Mouse (Mus musculus) ovary, postnatal 14 days (tissue): Measurements from ENCODE around the gene Gm11060.
A peak's percentile ranks its signal among the peaks of the same experiment; 100 is the strongest.

Source experiments
- DNase-seq: peaks from one replicate; pipeline ENCODE4 v3.0.0; 2022; ENCODE audit warnings: low spot score

The Gm11060 gene

GRCm38 (mm10) chr2:105122216-105122615 lies 30.4 kb downstream of the Gm11060 start:
- no peak for DNase-seq

DNA sequence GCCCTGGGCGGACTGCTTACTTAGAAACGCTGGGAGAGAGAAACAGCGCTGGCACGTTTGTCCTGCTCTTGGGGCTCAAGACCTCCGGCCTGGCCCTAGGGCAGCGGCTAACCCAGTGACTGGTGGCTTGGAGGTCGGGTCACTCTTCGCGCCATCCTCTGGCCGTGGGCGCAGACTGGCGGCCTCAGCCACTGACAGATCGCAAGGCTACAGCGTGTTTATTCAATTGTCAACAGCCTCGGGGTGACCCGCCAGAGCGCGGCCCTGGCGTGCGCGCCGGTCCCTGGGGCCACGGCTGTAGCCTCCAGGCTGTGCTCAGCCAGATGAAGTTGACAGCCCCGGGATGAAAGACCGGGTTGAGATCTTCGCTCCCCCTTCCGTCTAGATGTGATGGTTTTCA lies 31.1 kb downstream of the Gm11060 start:
- DNase-seq = no peak

DNA sequence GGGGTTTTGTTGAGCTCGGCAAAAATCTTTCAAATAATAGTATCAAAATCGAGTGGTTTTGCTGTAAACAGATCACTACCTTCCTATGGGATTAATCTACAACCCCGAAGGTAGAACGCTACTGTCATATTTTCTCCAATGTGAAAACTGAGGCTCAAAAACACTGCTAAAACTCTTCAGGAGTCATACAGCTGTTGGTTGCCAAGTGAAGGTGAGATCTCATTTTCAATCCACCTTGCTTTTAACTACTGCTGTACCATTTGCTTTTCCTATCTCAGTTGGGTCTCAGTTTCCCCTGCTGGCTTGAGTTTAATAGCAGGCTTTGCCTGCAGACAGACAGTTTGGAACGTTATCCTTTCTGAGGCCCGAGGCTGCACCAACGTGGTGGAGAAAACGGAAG lies 31.6 kb downstream of the Gm11060 start:
- DNase-seq = no peak

DNA sequence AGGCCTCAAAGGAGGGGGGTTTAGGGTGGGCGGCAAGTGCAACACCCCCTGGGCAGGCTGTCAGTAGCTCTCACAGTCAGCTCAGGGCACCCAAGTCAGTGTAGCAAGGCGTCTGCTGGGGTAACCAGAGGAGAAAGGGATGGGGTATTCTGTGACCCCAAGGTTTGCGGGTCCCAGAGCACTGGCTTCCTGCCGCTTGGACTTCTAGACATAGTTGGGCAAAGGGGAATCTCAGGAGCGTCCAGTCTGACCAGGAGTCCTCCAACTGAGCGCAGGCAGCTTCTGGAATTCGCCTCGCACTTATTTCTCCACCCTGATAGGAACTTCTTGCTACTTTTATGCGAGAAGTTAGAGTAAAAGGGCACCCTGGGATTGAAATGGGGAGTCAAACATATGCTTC lies 32.1 kb downstream of the Gm11060 start:
- no peak for DNase-seq

GRCm38 (mm10) chr2:105124391-105124790 lies 32.6 kb downstream of the Gm11060 start:
- no peak for DNase-seq

GRCm38 (mm10) chr2:105125205-105125604 lies 33.4 kb downstream of the Gm11060 start:
- no peak for DNase-seq

- no peak for DNase-seq
Measured at GRCm38 (mm10) chr2:105125641-105126040, 33.8 kb downstream of the Gm11060 start.

- DNase-seq = peak; percentile 71
Measured at GRCm38 (mm10) chr2:105126279-105126678, 34.5 kb downstream of the Gm11060 start, which contains the start of gene Wt1. Gene Wt1 (plus strand): TSS chr2:105126529.

DNA sequence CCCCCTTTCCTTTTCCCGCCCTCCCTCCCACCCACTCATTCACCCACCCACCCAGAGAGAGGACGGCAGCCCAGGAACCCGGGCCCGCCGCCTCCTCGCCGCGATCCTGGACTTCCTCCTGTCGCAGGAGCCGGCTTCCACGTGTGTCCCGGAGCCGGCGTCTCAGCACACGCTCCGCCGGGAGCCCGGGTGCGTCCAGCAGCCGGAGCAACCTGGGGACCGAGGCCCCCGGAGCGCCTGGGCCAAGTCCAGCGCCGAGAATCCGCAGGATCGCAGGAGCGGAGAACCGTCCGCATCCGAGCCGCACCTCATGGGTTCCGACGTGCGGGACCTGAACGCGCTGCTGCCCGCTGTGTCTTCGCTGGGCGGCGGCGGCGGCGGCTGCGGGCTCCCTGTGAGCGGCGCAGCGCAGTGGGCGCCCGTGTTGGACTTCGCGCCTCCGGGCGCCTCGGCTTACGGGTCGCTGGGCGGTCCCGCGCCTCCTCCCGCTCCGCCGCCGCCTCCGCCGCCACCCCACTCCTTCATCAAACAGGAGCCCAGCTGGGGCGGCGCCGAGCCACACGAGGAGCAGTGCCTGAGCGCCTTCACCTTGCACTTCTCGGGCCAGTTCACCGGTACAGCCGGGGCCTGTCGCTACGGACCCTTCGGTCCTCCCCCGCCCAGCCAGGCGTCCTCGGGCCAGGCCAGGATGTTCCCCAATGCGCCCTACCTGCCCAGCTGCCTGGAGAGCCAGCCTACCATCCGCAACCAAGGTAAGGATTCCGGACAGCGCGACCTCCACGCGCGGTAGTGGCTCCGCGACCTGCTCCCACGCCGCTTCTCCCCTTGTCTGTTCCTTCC lies 35.1 kb downstream of the Gm11060 start:
- DNase-seq = no peak

DNA sequence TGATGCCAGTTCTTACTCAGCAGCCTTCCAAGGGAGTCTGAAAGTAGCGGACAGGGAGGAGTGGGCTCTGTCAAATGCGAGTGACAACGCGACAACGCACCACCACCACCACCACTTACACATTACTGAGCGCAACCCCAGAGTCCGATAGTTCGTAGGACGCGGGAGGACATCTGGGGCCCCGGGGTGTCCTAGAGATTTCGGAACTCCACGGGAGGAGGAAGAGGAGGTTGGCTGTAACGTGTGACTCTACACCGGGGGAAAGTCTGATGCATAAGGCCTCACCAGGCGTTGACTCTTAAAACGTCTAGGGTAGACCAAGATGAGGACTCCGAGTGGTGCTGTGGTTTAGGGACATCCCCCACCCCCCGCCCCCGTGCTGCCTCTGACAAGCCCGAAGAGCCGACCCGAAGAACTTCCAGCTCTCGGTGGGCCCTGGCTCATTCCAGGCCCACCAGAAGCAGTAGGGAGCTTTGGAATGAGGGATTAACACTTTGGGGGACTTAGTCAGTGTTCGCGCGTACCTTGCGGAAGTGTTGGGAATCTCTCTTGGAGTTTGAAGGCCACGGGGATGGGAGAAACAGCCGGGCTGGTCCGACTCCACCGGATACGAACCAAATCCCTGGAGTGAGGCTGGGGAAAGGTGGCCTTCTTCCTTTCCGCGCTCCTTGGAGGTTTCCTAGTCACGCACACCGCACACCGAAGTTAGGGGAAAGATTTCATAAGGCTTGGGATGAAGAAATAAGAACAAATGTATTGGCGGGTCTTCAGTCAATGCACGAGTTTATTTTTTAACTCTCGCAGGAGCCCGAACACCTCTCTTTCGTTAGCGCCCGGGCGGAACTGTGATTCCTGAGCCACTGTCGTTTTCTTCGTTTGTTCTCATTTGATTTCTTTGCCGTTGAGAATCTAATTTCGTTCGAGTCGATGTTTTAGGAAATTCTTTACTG lies 36.0 kb downstream of the Gm11060 start:
- DNase-seq = no peak

DNA sequence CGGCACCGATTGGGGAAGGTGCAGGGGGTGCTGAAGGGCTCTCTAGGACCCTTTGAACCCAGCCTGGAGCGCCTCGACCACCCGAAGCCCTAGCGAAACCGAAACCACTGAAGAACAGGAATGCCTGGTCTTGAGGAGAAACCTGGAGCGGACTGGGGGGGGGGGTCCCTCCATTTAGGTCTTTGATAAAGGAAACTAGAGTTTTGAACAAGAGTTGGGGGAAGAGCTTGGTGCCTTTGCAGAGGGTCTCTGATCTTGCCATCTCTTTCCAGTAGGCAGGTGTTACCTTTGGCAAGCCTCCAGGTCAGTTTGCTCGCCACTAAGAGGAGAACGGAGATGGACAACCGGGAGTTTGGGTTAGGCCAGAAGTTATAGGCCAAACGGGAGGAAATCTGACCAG lies 36.7 kb downstream of the Gm11060 start:
- DNase-seq = no peak

DNA sequence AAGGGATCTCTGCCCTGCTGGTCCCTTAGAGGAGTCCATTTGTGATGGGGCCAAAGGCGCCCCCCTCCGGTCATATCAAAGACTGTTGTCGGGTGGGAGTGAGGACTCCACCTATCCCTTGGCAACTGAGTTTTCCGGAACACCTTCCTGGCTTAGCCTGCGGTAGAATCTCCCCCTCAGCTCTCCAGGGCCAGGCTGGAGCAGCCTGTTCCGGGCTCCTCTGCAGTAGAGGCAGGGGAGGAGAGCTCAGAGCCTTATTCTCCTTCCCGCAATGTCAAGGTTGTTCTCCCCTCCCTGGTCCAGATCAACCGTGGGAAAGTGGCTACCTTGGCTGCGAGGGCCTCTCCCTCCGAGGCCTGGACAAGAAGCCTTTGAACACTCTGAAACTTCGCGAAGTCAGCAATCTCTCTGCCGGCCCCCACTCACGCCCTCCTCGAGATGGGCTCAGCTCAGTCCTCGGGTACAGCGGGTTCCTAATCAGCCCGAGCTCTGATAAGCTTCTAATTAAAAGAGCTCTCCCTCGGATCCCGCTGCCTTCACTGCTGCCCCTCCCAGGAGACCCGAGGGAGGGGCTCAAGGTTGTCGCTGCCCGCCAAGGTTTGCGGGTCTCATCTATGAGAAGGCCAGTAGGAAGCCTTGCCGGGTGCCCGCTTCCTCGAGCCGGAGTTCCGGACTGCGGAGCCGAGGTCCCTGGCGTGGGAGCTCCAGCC lies 38.7 kb downstream of the Gm11060 start:
- DNase-seq = no peak

GRCm38 (mm10) chr2:105131061-105131810 lies 39.4 kb downstream of the Gm11060 start:
- DNase-seq = no peak

- DNase-seq = no peak
Measured at GRCm38 (mm10) chr2:105131811-105132100, 39.9 kb downstream of the Gm11060 start.

GRCm38 (mm10) chr2:105132300-105132699 lies 40.5 kb downstream of the Gm11060 start:
- DNase-seq = no peak

GRCm38 (mm10) chr2:105132933-105133795 lies 41.3 kb downstream of the Gm11060 start:
- DNase-seq = no peak

GRCm38 (mm10) chr2:105134296-105134695 lies 42.5 kb downstream of the Gm11060 start:
- DNase-seq = no peak

GRCm38 (mm10) chr2:105139471-105139870 lies 47.7 kb downstream of the Gm11060 start:
- no peak for DNase-seq

DNA sequence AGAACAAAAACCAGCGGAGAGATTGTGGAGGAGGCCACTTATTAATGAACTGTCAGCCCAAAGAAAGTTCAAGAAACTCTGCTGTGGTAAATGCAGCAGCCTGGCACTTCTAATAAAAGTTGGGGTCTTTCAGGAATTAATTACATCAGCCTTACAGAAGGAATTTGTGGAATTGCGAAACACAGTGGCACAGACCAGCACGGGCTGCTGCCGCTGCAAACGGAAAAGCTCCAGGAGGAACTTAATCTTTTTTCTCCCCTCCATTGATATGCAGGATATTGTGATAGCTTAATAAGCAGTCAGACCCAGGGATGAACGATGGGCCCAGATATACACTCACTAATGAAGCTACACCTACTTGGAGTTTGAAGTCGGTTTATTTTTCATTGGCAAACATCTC lies 49.6 kb downstream of the Gm11060 start:
- no peak for DNase-seq
